31 mouse cellular contexts compared by ENCODE assay signal in the genomic region with DNA sequence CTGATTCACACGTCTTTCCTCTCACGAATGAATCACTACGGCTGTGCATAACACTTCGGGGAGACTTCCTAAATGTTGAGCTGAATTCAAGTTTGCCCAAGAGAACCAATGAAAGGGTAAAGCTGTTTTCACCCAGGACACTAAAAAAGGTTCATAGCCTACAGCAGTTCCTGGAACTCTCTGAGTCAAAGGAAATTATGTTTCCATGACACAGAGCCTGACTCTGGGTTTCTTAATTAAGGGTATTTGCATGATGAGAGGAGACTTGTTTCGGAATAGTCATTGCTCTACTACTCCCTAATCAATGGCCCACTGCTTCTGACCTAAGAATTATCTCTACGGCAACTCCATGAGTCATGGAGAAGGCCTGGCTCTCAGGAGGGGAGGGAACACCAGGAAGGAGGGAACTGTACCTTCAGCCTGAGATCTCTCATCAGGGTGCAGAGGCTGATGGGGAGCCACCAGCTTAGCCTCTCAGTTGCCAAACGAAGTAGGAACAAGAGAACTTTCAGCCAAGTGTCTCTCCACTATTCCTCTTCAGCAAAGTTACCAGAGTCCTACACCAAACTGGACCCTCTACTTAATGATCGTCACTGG.
DNase-seq lines count a peak whose midpoint lies in the region; ATAC-seq and TF ChIP-seq lines count a peak whose summit lies in the region.
"Had no signal": no experiment of that assay in that cellular context is flagged by ENCODE, and none has a peak within 500 bp of the region (broad histone marks: within the 10 kb centered on the region; RNA-seq: fewer than 3 reads in every experiment).

No protein-coding gene starts in this region.

- H3K27me3 ChIP-seq in neural tube, embryonic 15.5 days (replicated peaks), result no peaks in the 10 kb centered on the region
- no peaks in the 10 kb centered on the region for H3K27me3 ChIP-seq in CH12.LX (replicated peaks)
- no peaks in the 10 kb centered on the region for H3K27me3 ChIP-seq in stomach, postnatal 0 days (ENCODE audit: control insufficient read depth, insufficient read depth, low read length)
- H3K27me3 ChIP-seq: forebrain, embryonic 13.5 days; heart, embryonic 13.5 days; hindbrain, embryonic 15.5 days; limb, embryonic 12.5 days; liver, embryonic 15.5 days; megakaryocyte, embryonic 14.5 days; midbrain, embryonic 12.5 days; neural tube, embryonic 13.5 days; stomach, embryonic 15.5 days had no signal

- WGBS in neural tube, embryonic 15.5 days, result 87% methylated on average over 8 of the region's 8 CpGs
- WGBS in stomach, postnatal 0 days, result 79% methylated on average over 8 of the region's 8 CpGs

- no peaks in the 10 kb centered on the region for H3K4me1 ChIP-seq in neural tube, embryonic 15.5 days
- peaks cover 12 to 35% of the 10 kb centered on the region in 2 experiments for H3K4me1 ChIP-seq in CH12.LX (ENCODE audit: control insufficient read depth in 1 of 2, insufficient read depth in 2 of 2)
- H3K4me1 ChIP-seq in stomach, postnatal 0 days (replicated peaks; ENCODE audit: control insufficient read depth, insufficient read depth), result no peaks in the 10 kb centered on the region
- H3K4me1 ChIP-seq: forebrain, embryonic 13.5 days; heart, embryonic 13.5 days; hindbrain, embryonic 15.5 days; liver, embryonic 15.5 days; megakaryocyte, embryonic 14.5 days; midbrain, embryonic 12.5 days; stomach, embryonic 15.5 days had no signal

- no peak overlapping the region for H3K4me2 ChIP-seq in neural tube, embryonic 15.5 days
- peak overlapping the region; percentile 91 for H3K4me2 ChIP-seq in CH12.LX (ENCODE audit: insufficient read depth, low read depth, poor library complexity, severe bottlenecking)
- H3K4me2 ChIP-seq in stomach, postnatal 0 days (replicated peaks; ENCODE audit: low read depth), result no peak overlapping the region
- H3K4me2 ChIP-seq: forebrain, embryonic 13.5 days; heart, embryonic 13.5 days; hindbrain, embryonic 15.5 days; limb, embryonic 12.5 days; liver, embryonic 15.5 days; midbrain, embryonic 12.5 days; neural tube, embryonic 13.5 days; stomach, embryonic 15.5 days had no signal

- no peak overlapping the region for H3K9ac ChIP-seq in neural tube, embryonic 15.5 days (replicated peaks)
- peak overlapping the region; percentile 50 for H3K9ac ChIP-seq in CH12.LX (ENCODE audit: insufficient read depth, low read depth)
- no peak overlapping the region for H3K9ac ChIP-seq in stomach, postnatal 0 days (ENCODE audit: low read length)
- H3K9ac ChIP-seq: forebrain, embryonic 13.5 days; heart, embryonic 13.5 days; hindbrain, embryonic 15.5 days; limb, embryonic 12.5 days; liver, embryonic 15.5 days; midbrain, embryonic 12.5 days; neural tube, embryonic 13.5 days; stomach, embryonic 15.5 days had no signal

- TF ChIP-seq POLR2A in CH12.LX (IDR thresholded peaks at IDR 0.05; ENCODE audit: low read depth, low read length), result peak; percentile 56; the same call in 1 of the 2 replicates

- dilution Hi-C loops in CH12.LX (cut with MboI; ENCODE audit: extremely low pct_ligation_motif_present, extremely low pct_unique_long_range_greater_than_20kb, low sequenced_read_pairs), result no loop called here

- no peaks in the 10 kb centered on the region for H3K36me3 ChIP-seq in neural tube, embryonic 15.5 days
- no peaks in the 10 kb centered on the region for H3K36me3 ChIP-seq in CH12.LX (replicated peaks in 1 of 2; ENCODE audit: control insufficient read depth in 1 of 2, insufficient read depth in 1 of 2, low read length in 1 of 2)
- H3K36me3 ChIP-seq in stomach, postnatal 0 days (ENCODE audit: control insufficient read depth, insufficient read depth, low read length), result no peaks in the 10 kb centered on the region
- H3K36me3 ChIP-seq: heart, embryonic 13.5 days; hindbrain, embryonic 10.5 days; hindbrain, embryonic 15.5 days; limb, embryonic 12.5 days; liver, embryonic 15.5 days; midbrain, embryonic 12.5 days; neural tube, embryonic 13.5 days; stomach, embryonic 15.5 days had no signal

- TF ChIP-seq CTCF in CH12.LX (conservative IDR thresholded peaks at IDR 0.05 in 1 of 2, IDR thresholded peaks at IDR 0.05 in 1 of 2; ENCODE audit: low read depth in 2 of 2, low read length in 2 of 2), result no peak
- TF ChIP-seq CTCF in stomach, postnatal 0 days (IDR thresholded peaks at IDR 0.05; ENCODE audit: low read depth), result no peak

- H3K9me3 ChIP-seq in neural tube, embryonic 15.5 days (replicated peaks), result no peaks in the 10 kb centered on the region
- peaks cover 4% of the 10 kb centered on the region for H3K9me3 ChIP-seq in CH12.LX (replicated peaks; ENCODE audit: low read length)
- no peaks in the 10 kb centered on the region for H3K9me3 ChIP-seq in stomach, postnatal 0 days (ENCODE audit: control insufficient read depth, low read length)
- H3K9me3 ChIP-seq: forebrain, embryonic 13.5 days; hindbrain, embryonic 10.5 days; hindbrain, embryonic 15.5 days; limb, embryonic 12.5 days; liver, embryonic 15.5 days; megakaryocyte, embryonic 14.5 days; midbrain, embryonic 12.5 days; neural tube, embryonic 13.5 days; stomach, embryonic 15.5 days had no signal

- DNase-seq in neural tube, embryonic 10.5 days (ENCODE audit: extremely low spot score, low spot score), result peak; percentile 6
- DNase-seq in CH12.LX (ENCODE audit: extremely low read depth), result peak; percentile 96
- peak; percentile 35 for DNase-seq in brain, adult 2 months (ENCODE audit: low read depth, low spot score)
- peak; percentile 14 for DNase-seq in stomach, postnatal 0 days (ENCODE audit: low spot score)
- no peak for DNase-seq in layer of hippocampus, adult 18-20 months (ENCODE audit: low spot score in 2 of 2)
- DNase-seq in right cerebral cortex, adult 18-20 months, result no peak
- DNase-seq: adrenal gland, postnatal 10 days; B cell, adult 2 months; cerebellum, adult 11-12 months; cerebellum, postnatal 10 days; gastrocnemius, postnatal 25 days; heart, adult 2 months; heart, postnatal 10 days; kidney, adult 9 months; kidney, postnatal 10 days; lung, postnatal 36 days; right cerebral cortex, postnatal 14 days had no signal

- peak; percentile 99 for TF ChIP-seq EP300 in CH12.LX (IDR thresholded peaks at IDR 0.05; ENCODE audit: low read length)
- TF ChIP-seq EP300 in stomach, postnatal 0 days (optimal IDR thresholded peaks at IDR 0.05), result no peak

- no peak for ATAC-seq in neural tube, embryonic 15.5 days (ENCODE audit: low FRiP score)
- no peak for ATAC-seq in stomach, postnatal 0 days (ENCODE audit: low FRiP score, low TSS enrichment)
- no peak for ATAC-seq in erythroblast, adult 5-6 weeks (replicated peaks; ENCODE audit: low FRiP score, poor library complexity, severe bottlenecking)
- ATAC-seq: forebrain, embryonic 13.5 days; intestine, postnatal 0 days had no signal

- in situ Hi-C loops in CH12.LX (cut with MboI; ENCODE audit: low pct_ligation_motif_present, low pct_unique_long_range_greater_than_20kb, low sequenced_read_pairs), result loop anchor here (25.0 kb wide), 1 partner anchor 495 kb away; a partner anchor contains a TSS

- H3K4me3 ChIP-seq in neural tube, embryonic 15.5 days (replicated peaks), result no peak overlapping the region
- H3K4me3 ChIP-seq in CH12.LX (replicated peaks in 1 of 3; ENCODE audit: low read depth in 2 of 3, low read length in 2 of 3, poor library complexity in 1 of 3), result peak overlapping the region in 2 of 3 experiments; percentile 8 to 15
- H3K4me3 ChIP-seq in stomach, postnatal 0 days (ENCODE audit: low read depth, low read length), result no peak overlapping the region
- H3K4me3 ChIP-seq: forebrain, embryonic 13.5 days; heart, adult 2 months; heart, embryonic 13.5 days; hindbrain, embryonic 10.5 days; hindbrain, embryonic 15.5 days; limb, embryonic 12.5 days; liver, embryonic 15.5 days; megakaryocyte, embryonic 14.5 days; midbrain, embryonic 12.5 days; myocyte; neural tube, embryonic 13.5 days; stomach, embryonic 15.5 days had no signal

- H3K79me2 ChIP-seq in CH12.LX (replicated peaks; ENCODE audit: control insufficient read depth, extremely low read depth, insufficient read depth, poor library complexity, severe bottlenecking), result no peaks in the 10 kb centered on the region

- no peak; the same call in none of the 2 replicates for TF ChIP-seq RAD21 in CH12.LX (IDR thresholded peaks at IDR 0.05; ENCODE audit: low read depth, low read length)

- H3K27ac ChIP-seq in neural tube, embryonic 15.5 days (replicated peaks), result no peak overlapping the region
- peak overlapping the region; percentile 79 for H3K27ac ChIP-seq in CH12.LX (ENCODE audit: insufficient read depth, low read depth)
- H3K27ac ChIP-seq in stomach, postnatal 0 days (replicated peaks), result no peak overlapping the region
- H3K27ac ChIP-seq: forebrain, embryonic 13.5 days; heart, adult 2 months; heart, embryonic 13.5 days; hindbrain, embryonic 10.5 days; hindbrain, embryonic 15.5 days; limb, embryonic 12.5 days; liver, embryonic 15.5 days; midbrain, embryonic 12.5 days; neural tube, embryonic 13.5 days; stomach, embryonic 15.5 days had no signal

TF ChIP-seq in CH12.LX, 34 proteins besides CTCF, POLR2A, EP300 and RAD21 (continues in another document):
- TF ChIP-seq CHD2 (IDR thresholded peaks at IDR 0.05; ENCODE audit: low read length), result peak; percentile 90
- TF ChIP-seq E2F4 (IDR thresholded peaks at IDR 0.05; ENCODE audit: insufficient replicate concordance, low read depth, low read length), result no peak
- TF ChIP-seq UBTF (IDR thresholded peaks at IDR 0.05; ENCODE audit: low read depth, low read length), result no peak
- peak; percentile 71; the same call in 1 of the 2 replicates for TF ChIP-seq TBP (conservative IDR thresholded peaks at IDR 0.05; ENCODE audit: low read depth, low read length)
- peak; percentile 82 for TF ChIP-seq SIN3A (IDR thresholded peaks at IDR 0.05; ENCODE audit: low read length)
- TF ChIP-seq MEF2A (IDR thresholded peaks at IDR 0.05; ENCODE audit: borderline replicate concordance, low read depth, low read length), result peak; percentile 96
- no peak for TF ChIP-seq ZC3H11A (IDR thresholded peaks at IDR 0.05; ENCODE audit: low read depth, low read length)
- TF ChIP-seq ZNF384 (IDR thresholded peaks at IDR 0.05; ENCODE audit: low read depth, low read length), result peak; percentile 35
- no peak for TF ChIP-seq USF2 (conservative IDR thresholded peaks at IDR 0.05; ENCODE audit: low read depth, low read length)
- TF ChIP-seq IRF4 (IDR thresholded peaks at IDR 0.05; ENCODE audit: low read depth, low read length), result peak; percentile 95
- no peak for TF ChIP-seq USF1 (IDR thresholded peaks at IDR 0.05; ENCODE audit: low read depth, low read length)
- no peak for TF ChIP-seq SMC3 (IDR thresholded peaks at IDR 0.05; ENCODE audit: low read depth, low read length)
- TF ChIP-seq RCOR1 (conservative IDR thresholded peaks at IDR 0.05; ENCODE audit: low read depth, low read length), result peak; percentile 99
- peak; percentile 94 for TF ChIP-seq JUN (IDR thresholded peaks at IDR 0.05; ENCODE audit: insufficient read depth, low read depth, low read length)
- TF ChIP-seq JUND (conservative IDR thresholded peaks at IDR 0.05; ENCODE audit: low read depth, low read length), result peak; percentile 95
- TF ChIP-seq NELFE (IDR thresholded peaks at IDR 0.05; ENCODE audit: low read depth, low read length), result no peak
- peak; percentile 88 for TF ChIP-seq TCF12 (IDR thresholded peaks at IDR 0.05; ENCODE audit: low read depth, low read length)
- TF ChIP-seq MAZ (IDR thresholded peaks at IDR 0.05; ENCODE audit: low read depth, low read length), result peak; percentile 93

Comparison
In these comparisons a context has a peak if more than half of its experiments do, and no peak if none do; other contexts are left out.
1. DNase-seq: peak in neural tube, embryonic 10.5 days (single experiment), CH12.LX (single experiment), brain, adult 2 months (single experiment) and stomach, postnatal 0 days (single experiment); none in layer of hippocampus, adult 18-20 months (0 of 2) and right cerebral cortex, adult 18-20 months (single experiment).
2. H3K4me3 ChIP-seq: peak in CH12.LX (2 of 3); none in neural tube, embryonic 15.5 days (single experiment) and stomach, postnatal 0 days (single experiment).